Mouse (Mus musculus): Measurements from ENCODE around the gene Rap1gap. TPM values are rescaled to one million over a fixed set of nuclear protein-coding genes. Genes with fewer than 3 reads are reported as not detected.

Rap1gap gene
- polyA plus RNA-seq, 1 experiment from 2014 or later = 9.1 TPM

DNA sequence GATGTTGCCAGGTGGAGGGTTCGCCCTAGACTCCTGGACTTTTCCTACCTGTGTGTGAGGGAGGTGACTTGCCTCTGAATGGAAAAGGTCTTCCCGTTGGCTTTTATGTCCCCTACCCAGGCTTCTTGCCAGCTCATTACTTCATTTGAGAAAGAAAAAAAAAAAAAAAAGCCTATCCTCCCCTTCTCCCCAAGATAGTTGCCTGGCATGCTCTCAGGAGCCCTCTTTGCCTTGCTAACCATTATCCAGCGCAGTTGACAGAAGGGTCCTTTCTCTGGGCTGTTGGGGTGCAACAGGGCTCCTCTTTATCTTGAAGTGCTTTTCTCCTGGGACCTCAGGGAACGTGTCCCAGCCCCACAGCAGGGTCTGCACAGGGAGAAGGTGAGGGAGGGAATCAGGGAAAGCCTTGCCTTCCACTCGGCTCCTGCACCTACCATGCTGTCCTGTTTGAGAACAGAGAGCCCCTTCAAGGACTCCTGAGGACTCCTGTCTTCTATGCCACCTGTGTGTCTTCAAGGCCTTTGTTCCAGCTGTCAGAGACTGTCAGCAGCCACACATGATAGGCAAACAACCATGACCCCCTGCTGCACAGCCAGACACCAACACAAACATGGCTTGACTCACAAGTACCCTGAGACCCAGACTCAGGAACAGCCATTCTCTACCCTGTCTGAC is 1.9 kb downstream of the Rap1gap start:
- no peak overlapping the region for H3K4me3 ChIP-seq (ENCODE audit: low read depth, low read length)
- WGBS = 71% methylated on average over 5 of the region's 5 CpGs
- peaks cover 20% of the 10 kb centered on the region for H3K27me3 ChIP-seq (ENCODE audit: control insufficient read depth, insufficient read depth, low read length)
- H3K27ac ChIP-seq (ENCODE audit: low read depth, low read length) = no peak overlapping the region
- no peaks in the 10 kb centered on the region for H3K36me3 ChIP-seq (ENCODE audit: control insufficient read depth, insufficient read depth, low read length)
- no peak overlapping the region for H3K4me2 ChIP-seq (replicated peaks; ENCODE audit: low read depth, low read length)
- H3K4me1 ChIP-seq (replicated peaks; ENCODE audit: control insufficient read depth, insufficient read depth, low read length) = 0 out of 2 replicates have a peak, but pooled peaks cover 2% of the 10 kb centered on the region
- H3K9ac ChIP-seq (ENCODE audit: low read depth, low read length) = no peak overlapping the region
- no peak for ATAC-seq (ENCODE audit: low FRiP score)
- DNase-seq (ENCODE audit: low spot score) = no peak
- no peaks in the 10 kb centered on the region for H3K9me3 ChIP-seq (ENCODE audit: control insufficient read depth, low read length)

DNA sequence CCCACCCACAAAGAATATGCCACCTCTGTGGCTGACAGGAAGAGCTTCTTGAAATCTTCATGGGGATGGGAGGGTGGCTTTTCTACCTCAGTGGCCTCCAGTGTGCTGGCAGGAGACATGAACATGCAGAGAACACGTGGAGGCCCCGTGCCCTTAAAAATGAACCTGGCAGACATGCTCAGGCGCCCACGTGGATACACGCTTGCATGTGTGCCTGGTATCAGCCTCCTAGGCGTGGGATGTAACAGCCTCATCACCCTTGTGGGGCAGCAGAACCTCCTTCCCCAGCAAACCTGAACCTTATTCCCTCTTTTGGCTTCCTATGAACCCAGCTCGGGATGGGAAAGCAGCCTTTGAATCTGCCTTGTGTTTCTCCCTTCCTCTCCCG is 2.4 kb downstream of the Rap1gap start:
- H3K4me1 ChIP-seq (replicated peaks; ENCODE audit: control insufficient read depth, insufficient read depth, low read length) = 0 out of 2 replicates have a peak, but pooled peaks cover 2% of the 10 kb centered on the region
- peaks cover 20% of the 10 kb centered on the region for H3K27me3 ChIP-seq (ENCODE audit: control insufficient read depth, insufficient read depth, low read length)
- 70% methylated on average over 8 of the region's 8 CpGs for WGBS
- H3K9me3 ChIP-seq (ENCODE audit: control insufficient read depth, low read length) = no peaks in the 10 kb centered on the region
- DNase-seq (ENCODE audit: low spot score) = no peak
- no peak overlapping the region for H3K4me3 ChIP-seq (ENCODE audit: low read depth, low read length)
- no peaks in the 10 kb centered on the region for H3K36me3 ChIP-seq (ENCODE audit: control insufficient read depth, insufficient read depth, low read length)
- no peak overlapping the region for H3K4me2 ChIP-seq (replicated peaks; ENCODE audit: low read depth, low read length)
- H3K27ac ChIP-seq (ENCODE audit: low read depth, low read length) = no peak overlapping the region
- ATAC-seq (ENCODE audit: low FRiP score) = no peak
- no peak overlapping the region for H3K9ac ChIP-seq (ENCODE audit: low read depth, low read length)

DNA sequence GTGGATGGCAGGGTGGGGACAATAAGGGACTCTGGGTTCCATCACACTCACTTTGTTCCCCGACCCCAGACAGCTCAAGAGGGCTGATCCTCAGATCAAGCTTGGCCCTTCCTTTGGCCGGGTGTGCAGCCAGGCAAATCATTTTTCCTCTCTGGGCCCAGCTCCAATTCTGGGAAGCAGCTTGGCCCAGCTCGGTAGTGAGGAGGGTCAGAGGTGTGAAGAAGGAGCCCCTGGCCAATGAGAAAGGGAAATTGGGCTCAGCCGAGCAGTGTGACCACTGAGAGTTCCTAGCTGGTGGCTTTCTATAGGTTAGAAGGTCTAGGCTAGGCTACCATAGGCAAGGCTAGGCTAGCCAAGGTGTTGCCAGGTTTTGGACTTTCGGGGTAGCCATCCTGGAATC is 3.2 kb downstream of the Rap1gap start:
- no peaks in the 10 kb centered on the region for H3K9me3 ChIP-seq (ENCODE audit: control insufficient read depth, low read length)
- H3K27ac ChIP-seq (ENCODE audit: low read depth, low read length) = no peak overlapping the region
- whole genome bisulfite sequencing = 59% methylated on average over 5 of the region's 5 CpGs
- DNase-seq (ENCODE audit: low spot score) (no peak), ATAC-seq (ENCODE audit: low FRiP score) (no peak)
- no peak overlapping the region for H3K4me3 ChIP-seq (ENCODE audit: low read depth, low read length)
- no peak overlapping the region for H3K9ac ChIP-seq (ENCODE audit: low read depth, low read length)
- H3K4me2 ChIP-seq (replicated peaks; ENCODE audit: low read depth, low read length) = no peak overlapping the region
- no peaks in the 10 kb centered on the region for H3K36me3 ChIP-seq (ENCODE audit: control insufficient read depth, insufficient read depth, low read length)
- 0 out of 2 replicates have a peak, but pooled peaks cover 2% of the 10 kb centered on the region for H3K4me1 ChIP-seq (replicated peaks; ENCODE audit: control insufficient read depth, insufficient read depth, low read length)
- peaks cover 20% of the 10 kb centered on the region for H3K27me3 ChIP-seq (ENCODE audit: control insufficient read depth, insufficient read depth, low read length)

DNA sequence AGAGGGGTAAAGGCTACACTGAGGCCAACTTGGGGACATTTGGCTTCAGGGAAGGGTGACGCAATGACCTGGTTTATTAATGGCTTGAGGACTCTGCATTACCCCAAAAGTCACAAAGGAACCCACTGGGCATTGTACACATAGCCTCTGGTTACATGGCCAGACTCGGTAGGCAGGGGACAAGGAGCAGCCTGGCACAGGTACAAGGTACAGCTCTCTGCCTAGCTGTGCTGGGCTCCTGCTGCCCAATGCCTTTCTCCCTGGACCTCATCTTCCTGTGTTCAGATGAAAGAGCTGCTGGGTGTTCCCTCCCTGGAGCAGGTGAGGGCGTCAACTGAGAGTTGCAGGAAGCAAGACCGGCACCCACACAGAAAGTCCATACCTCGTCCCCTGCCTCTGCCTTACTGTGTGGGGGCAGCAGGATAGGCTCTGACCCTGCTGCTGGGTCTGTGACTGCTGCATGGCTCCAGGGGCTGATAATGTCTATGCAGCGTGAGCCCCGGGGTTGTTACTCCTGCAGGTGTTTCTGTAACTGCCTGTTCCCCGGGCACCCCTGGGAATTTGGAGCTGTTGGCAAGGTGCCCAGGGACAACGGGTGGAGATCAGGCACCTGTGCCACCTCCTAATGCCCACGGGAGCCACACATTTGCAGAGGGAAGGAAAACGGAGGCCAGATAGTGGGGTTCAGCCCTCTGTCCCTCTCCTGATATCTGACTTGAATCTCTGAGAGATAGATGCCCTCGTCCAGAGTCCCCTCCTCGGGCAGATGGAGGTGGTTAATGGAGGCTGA is 7.4 kb downstream of the Rap1gap start:
- Histone ChIP-seq H3K9me3 (ENCODE audit: control insufficient read depth, low read length) (no peaks in the 10 kb centered on the region), H3K27me3 (ENCODE audit: control insufficient read depth, insufficient read depth, low read length) (peaks cover 1% of the 10 kb centered on the region; the same call in 1 of the 2 replicates), H3K4me3 (ENCODE audit: low read depth, low read length) (no peak overlapping the region), H3K9ac (ENCODE audit: low read depth, low read length) (no peak overlapping the region), H3K4me1 (replicated peaks; ENCODE audit: control insufficient read depth, insufficient read depth, low read length) (0 out of 2 replicates have a peak, but pooled peaks cover under 1% of the 10 kb centered on the region), H3K27ac (ENCODE audit: low read depth, low read length) (no peak overlapping the region), H3K4me2 (replicated peaks; ENCODE audit: low read depth, low read length) (no peak overlapping the region), H3K36me3 (ENCODE audit: control insufficient read depth, insufficient read depth, low read length) (no peaks in the 10 kb centered on the region)
- WGBS = 81% methylated on average over 13 of the region's 13 CpGs
- ATAC-seq (ENCODE audit: low FRiP score) (no peak), DNase-seq (ENCODE audit: low spot score) (no peak)

DNA sequence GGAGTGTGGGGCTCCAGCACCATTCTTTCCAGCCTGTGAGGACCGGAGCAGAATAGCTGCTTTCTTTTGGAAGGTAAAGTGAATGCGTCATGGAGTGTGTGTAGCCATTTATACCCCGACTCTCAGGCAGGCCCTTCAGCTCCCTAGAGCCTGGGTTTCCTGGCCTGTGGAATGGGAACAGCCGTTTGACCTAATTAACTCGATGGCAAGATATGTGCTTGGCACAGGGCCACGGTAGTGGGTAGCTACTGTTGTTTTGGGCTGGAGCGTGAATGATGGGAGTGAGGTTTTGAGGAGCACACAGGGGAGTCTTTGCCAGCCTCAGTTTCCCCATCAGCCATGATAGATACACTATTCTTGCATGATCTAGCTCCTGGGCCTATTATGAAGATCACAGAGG is 11.0 kb downstream of the Rap1gap start:
- H3K4me1 ChIP-seq (replicated peaks; ENCODE audit: control insufficient read depth, insufficient read depth, low read length) = peaks cover 3% of the 10 kb centered on the region; the same call in 1 of the 2 replicates
- no peaks in the 10 kb centered on the region for H3K36me3 ChIP-seq (ENCODE audit: control insufficient read depth, insufficient read depth, low read length)
- DNase-seq (ENCODE audit: low spot score) (no peak), ATAC-seq (ENCODE audit: low FRiP score) (no peak)
- peaks cover 5% of the 10 kb centered on the region for H3K27me3 ChIP-seq (ENCODE audit: control insufficient read depth, insufficient read depth, low read length)
- H3K9ac ChIP-seq (ENCODE audit: low read depth, low read length) = no peak overlapping the region
- H3K9me3 ChIP-seq (ENCODE audit: control insufficient read depth, low read length) = no peaks in the 10 kb centered on the region
- no peak overlapping the region for H3K4me2 ChIP-seq (replicated peaks; ENCODE audit: low read depth, low read length)
- no peak overlapping the region for H3K4me3 ChIP-seq (ENCODE audit: low read depth, low read length)
- 82% methylated on average over 7 of the region's 7 CpGs for WGBS
- no peak overlapping the region for H3K27ac ChIP-seq (ENCODE audit: low read depth, low read length)

DNA sequence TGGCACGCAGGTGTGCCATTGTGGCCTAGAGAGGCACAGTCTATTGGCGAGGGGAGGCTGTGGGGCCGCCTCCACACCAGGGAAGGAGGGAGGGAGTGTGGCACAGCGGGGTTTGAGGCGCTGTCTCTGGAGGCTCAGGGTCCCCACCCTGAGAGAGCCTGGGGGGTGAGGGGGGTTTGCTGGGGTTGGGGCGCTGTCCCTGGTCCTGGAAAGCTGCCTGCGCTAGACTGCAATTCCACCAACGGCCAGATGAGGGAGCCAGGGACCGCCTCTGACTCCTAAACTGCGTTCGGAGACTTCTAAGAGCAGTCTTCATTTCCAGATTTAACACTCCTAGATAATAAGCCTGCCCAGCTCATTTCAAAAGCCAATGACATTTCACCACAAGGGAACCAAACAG is 11.5 kb downstream of the Rap1gap start:
- H3K4me1 ChIP-seq (replicated peaks; ENCODE audit: control insufficient read depth, insufficient read depth, low read length) = peaks cover 7% of the 10 kb centered on the region; the same call in 1 of the 2 replicates
- WGBS = 8% methylated on average over 11 of the region's 11 CpGs
- H3K27ac ChIP-seq (ENCODE audit: low read depth, low read length) = no peak overlapping the region
- H3K4me3 ChIP-seq (ENCODE audit: low read depth, low read length) = no peak overlapping the region
- DNase-seq (ENCODE audit: low spot score) (peak; percentile 90), ATAC-seq (ENCODE audit: low FRiP score) (no peak)
- H3K9me3 ChIP-seq (ENCODE audit: control insufficient read depth, low read length) = no peaks in the 10 kb centered on the region
- no peaks in the 10 kb centered on the region for H3K36me3 ChIP-seq (ENCODE audit: control insufficient read depth, insufficient read depth, low read length)
- no peak overlapping the region for H3K9ac ChIP-seq (ENCODE audit: low read depth, low read length)
- H3K4me2 ChIP-seq (replicated peaks; ENCODE audit: low read depth, low read length) = no peak overlapping the region
- H3K27me3 ChIP-seq (ENCODE audit: control insufficient read depth, insufficient read depth, low read length) = peaks cover 5% of the 10 kb centered on the region

DNA sequence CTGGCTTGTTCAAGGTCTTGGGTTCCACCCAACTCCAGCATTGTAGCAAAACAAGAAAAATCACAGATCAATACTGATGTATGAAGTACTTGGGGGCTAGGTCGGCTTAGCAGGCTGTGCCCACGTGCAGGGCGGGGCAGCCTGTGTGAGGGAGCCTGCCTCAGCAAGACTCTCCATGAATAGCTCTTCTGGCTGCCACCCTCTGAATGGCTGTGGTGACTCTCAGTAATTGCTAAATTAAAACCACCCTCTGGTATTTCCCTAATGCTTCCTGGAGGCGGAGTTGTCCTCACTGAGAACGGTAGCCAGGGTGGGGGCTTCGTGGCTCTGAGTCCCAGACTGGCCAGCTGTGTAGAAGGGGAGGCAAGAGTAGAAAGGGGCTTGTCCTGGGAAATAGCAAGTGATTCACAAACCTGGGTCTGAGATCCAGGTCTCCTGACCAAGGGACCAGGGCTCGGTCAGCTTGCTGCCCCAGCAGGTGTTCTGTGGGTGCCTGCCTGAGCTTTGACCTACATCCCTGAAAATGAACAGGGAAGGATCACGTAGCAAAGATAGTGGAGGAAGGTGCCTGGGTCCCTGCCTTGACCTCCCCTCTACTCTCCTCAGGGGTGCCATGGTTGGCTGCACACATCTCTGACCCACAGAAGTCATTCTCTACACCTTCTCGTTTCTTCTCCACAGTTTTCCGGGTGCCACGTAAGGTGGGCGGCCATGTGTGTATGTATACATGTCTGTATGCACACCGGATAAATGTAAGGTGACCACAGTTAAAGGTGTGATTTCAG is 12.4 kb downstream of the Rap1gap start:
- 67% methylated on average over 13 of the region's 13 CpGs for WGBS
- H3K4me1 ChIP-seq (replicated peaks; ENCODE audit: control insufficient read depth, insufficient read depth, low read length) = peaks cover 15% of the 10 kb centered on the region
- no peak overlapping the region for H3K27ac ChIP-seq (ENCODE audit: low read depth, low read length)
- DNase-seq (ENCODE audit: low spot score) = no peak
- no peak for ATAC-seq (ENCODE audit: low FRiP score)
- H3K4me3 ChIP-seq (ENCODE audit: low read depth, low read length) = no peak overlapping the region
- H3K27me3 ChIP-seq (ENCODE audit: control insufficient read depth, insufficient read depth, low read length) = peaks cover 11% of the 10 kb centered on the region
- H3K4me2 ChIP-seq (replicated peaks; ENCODE audit: low read depth, low read length) = no peak overlapping the region
- no peaks in the 10 kb centered on the region for H3K36me3 ChIP-seq (ENCODE audit: control insufficient read depth, insufficient read depth, low read length)
- no peak overlapping the region for H3K9ac ChIP-seq (ENCODE audit: low read depth, low read length)
- H3K9me3 ChIP-seq (ENCODE audit: control insufficient read depth, low read length) = no peaks in the 10 kb centered on the region

- H3K4me3 ChIP-seq (ENCODE audit: low read depth, low read length) = no peak overlapping the region
- no peak overlapping the region for H3K27ac ChIP-seq (ENCODE audit: low read depth, low read length)
- H3K27me3 ChIP-seq (ENCODE audit: control insufficient read depth, insufficient read depth, low read length) = peaks cover 20% of the 10 kb centered on the region
- no peak overlapping the region for H3K9ac ChIP-seq (ENCODE audit: low read depth, low read length)
- H3K9me3 ChIP-seq (ENCODE audit: control insufficient read depth, low read length) = no peaks in the 10 kb centered on the region
- peaks cover 16% of the 10 kb centered on the region for H3K4me1 ChIP-seq (replicated peaks; ENCODE audit: control insufficient read depth, insufficient read depth, low read length)
- no peak for DNase-seq (ENCODE audit: low spot score)
- no peak overlapping the region for H3K4me2 ChIP-seq (replicated peaks; ENCODE audit: low read depth, low read length)
- WGBS = 91% methylated on average over 5 of the region's 5 CpGs
- no peaks in the 10 kb centered on the region for H3K36me3 ChIP-seq (ENCODE audit: control insufficient read depth, insufficient read depth, low read length)
- ATAC-seq (ENCODE audit: low FRiP score) = no peak
Measured at GRCm38 (mm10) chr4:137677906-137678305, 13.4 kb downstream of the Rap1gap start.
